Mouse (Mus musculus): ENCODE measurements around the gene Tbrg1. TPM values are rescaled to one million over a fixed set of nuclear protein-coding genes. Genes with fewer than 3 reads are reported as not detected.

Tbrg1 gene
- 79.2 and 80.7 TPM in 2 replicates for polyA plus RNA-seq (2015; fragmentation: Nextera tagmentation; extraction: Ambion mirVana)

GRCm38 (mm10) chr9:37656931-37657481 is at the start of gene Tbrg1:
Gene Tbrg1 (minus strand): TSS chr9:37657312.
- Histone ChIP-seq H3K4me1 (replicated peaks; ENCODE audit: control insufficient read depth, insufficient read depth, low read length) (peaks cover 15% of the 10 kb centered on the region), H3K27ac (ENCODE audit: low read length) (0 out of 2 replicates have a peak within 1 kb of the TSS, but pooled peaks have one; percentile 42), H3K9me3 (ENCODE audit: control insufficient read depth, low read length) (no peaks in the 10 kb centered on the region), H3K9ac (replicated peaks; ENCODE audit: low read depth, low read length) (peak within 1 kb of the TSS; percentile 79), H3K27me3 (replicated peaks; ENCODE audit: control insufficient read depth, insufficient read depth, low read length) (0 out of 2 replicates have a peak, but pooled peaks cover 2% of the 10 kb centered on the region), H3K4me2 (ENCODE audit: low read length) (peak within 1 kb of the TSS; percentile 90), H3K4me3 (replicated peaks; ENCODE audit: low read length) (peak within 1 kb of the TSS; percentile 85), H3K36me3 (ENCODE audit: control insufficient read depth, insufficient read depth) (peaks cover 6% of the 10 kb centered on the region)
- whole genome bisulfite sequencing: under 1% methylated on average over 36 of the region's 36 CpGs
- peak; percentile 91 for ATAC-seq

GRCm38 (mm10) chr9:37689970-37690686 is 33.0 kb upstream of the Tbrg1 start:
- no peak for ATAC-seq
- Histone ChIP-seq H3K9ac (replicated peaks; ENCODE audit: low read depth, low read length) (no peak overlapping the region), H3K4me3 (replicated peaks; ENCODE audit: low read length) (no peak overlapping the region), H3K4me1 (replicated peaks; ENCODE audit: control insufficient read depth, insufficient read depth, low read length) (no peaks in the 10 kb centered on the region), H3K4me2 (ENCODE audit: low read length) (no peak overlapping the region), H3K36me3 (ENCODE audit: control insufficient read depth, insufficient read depth) (no peaks in the 10 kb centered on the region), H3K9me3 (ENCODE audit: control insufficient read depth, low read length) (no peaks in the 10 kb centered on the region), H3K27me3 (replicated peaks; ENCODE audit: control insufficient read depth, insufficient read depth, low read length) (no peaks in the 10 kb centered on the region), H3K27ac (ENCODE audit: low read length) (no peak overlapping the region)
- 32% methylated on average over 5 of the region's 5 CpGs for WGBS

DNA sequence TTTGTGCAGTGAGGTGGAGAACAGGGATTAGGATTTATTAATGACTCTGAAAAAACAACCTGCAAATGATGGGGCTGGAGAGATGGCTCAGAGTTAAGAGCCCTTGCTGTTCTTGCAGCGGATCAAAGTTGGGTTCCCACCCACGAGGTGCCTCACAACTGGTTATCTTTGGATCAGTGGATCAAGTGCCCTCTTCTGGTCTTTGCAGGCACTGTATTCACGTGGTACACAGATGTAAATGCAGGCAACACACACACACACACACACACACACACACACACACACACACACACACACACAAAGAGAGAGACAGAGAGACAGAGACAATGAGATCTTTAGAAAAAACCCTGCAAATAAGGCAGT is 30.8 kb upstream of the Tbrg1 start:
- 30% methylated on average over 3 of the region's 3 CpGs for WGBS
- Histone ChIP-seq H3K9me3 (ENCODE audit: control insufficient read depth, low read length) (no peaks in the 10 kb centered on the region), H3K4me2 (ENCODE audit: low read length) (no peak overlapping the region), H3K4me3 (replicated peaks; ENCODE audit: low read length) (no peak overlapping the region), H3K4me1 (replicated peaks; ENCODE audit: control insufficient read depth, insufficient read depth, low read length) (no peaks in the 10 kb centered on the region), H3K9ac (replicated peaks; ENCODE audit: low read depth, low read length) (no peak overlapping the region), H3K36me3 (ENCODE audit: control insufficient read depth, insufficient read depth) (no peaks in the 10 kb centered on the region), H3K27me3 (replicated peaks; ENCODE audit: control insufficient read depth, insufficient read depth, low read length) (no peaks in the 10 kb centered on the region), H3K27ac (ENCODE audit: low read length) (no peak overlapping the region)
- peak; percentile 54 for ATAC-seq

- Histone ChIP-seq H3K4me3 (replicated peaks; ENCODE audit: low read length) (no peak overlapping the region), H3K27me3 (replicated peaks; ENCODE audit: control insufficient read depth, insufficient read depth, low read length) (no peaks in the 10 kb centered on the region), H3K9ac (replicated peaks; ENCODE audit: low read depth, low read length) (no peak overlapping the region), H3K4me2 (ENCODE audit: low read length) (no peak overlapping the region), H3K4me1 (replicated peaks; ENCODE audit: control insufficient read depth, insufficient read depth, low read length) (no peaks in the 10 kb centered on the region), H3K27ac (ENCODE audit: low read length) (no peak overlapping the region), H3K36me3 (ENCODE audit: control insufficient read depth, insufficient read depth) (no peaks in the 10 kb centered on the region), H3K9me3 (ENCODE audit: control insufficient read depth, low read length) (no peaks in the 10 kb centered on the region)
- ATAC-seq: peak; percentile 80
- WGBS: 63% methylated on average over 3 of the region's 3 CpGs
These were observed 30.3 kb upstream of the Tbrg1 start for GRCm38 (mm10) chr9:37687288-37687940.

DNA sequence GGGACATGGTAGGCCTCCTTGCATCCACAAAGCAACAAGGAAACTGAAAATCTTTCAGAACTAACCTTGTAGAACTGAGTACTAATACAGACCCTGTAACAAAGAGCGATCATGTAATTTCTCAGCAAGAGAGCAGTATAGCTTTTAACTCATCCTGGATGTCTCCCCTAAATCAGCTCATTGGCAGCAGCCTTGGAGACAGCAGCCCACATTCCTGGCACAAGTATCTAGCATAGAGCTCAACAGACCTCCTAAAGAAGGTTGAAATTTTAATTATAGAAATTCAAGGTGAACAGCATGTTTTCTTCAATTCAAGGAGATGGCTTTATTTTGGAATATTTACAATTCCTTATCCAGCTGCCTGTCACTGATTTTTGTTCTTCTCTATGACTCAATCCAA is 24.0 kb upstream of the Tbrg1 start:
- H3K4me1 ChIP-seq (replicated peaks; ENCODE audit: control insufficient read depth, insufficient read depth, low read length): no peaks in the 10 kb centered on the region
- WGBS: 96% methylated on average over 1 of the region's 1 CpGs

DNA sequence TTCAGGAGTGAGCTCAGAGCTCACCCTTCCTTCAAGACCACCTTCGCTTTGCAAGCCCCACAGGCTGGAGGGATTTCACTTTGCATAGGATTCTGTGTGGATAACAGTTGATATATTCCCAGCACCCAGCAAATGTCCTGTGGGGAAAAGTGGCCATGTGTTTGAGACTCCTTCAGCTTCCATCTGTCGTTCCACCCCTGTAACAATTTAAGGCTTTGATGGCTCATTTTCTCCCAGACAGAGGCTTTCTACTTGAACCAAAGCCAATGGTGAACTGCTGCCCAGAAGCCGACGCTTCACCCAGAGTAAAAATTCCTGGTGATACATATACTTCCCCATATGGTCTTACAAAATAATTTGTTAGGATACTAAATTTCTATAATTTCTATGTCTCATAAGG is 18.2 kb upstream of the Tbrg1 start:
- WGBS: 57% methylated on average over 4 of the region's 4 CpGs
- H3K36me3 ChIP-seq (ENCODE audit: control insufficient read depth, insufficient read depth): no peaks in the 10 kb centered on the region

More for the DNA sequence above, 24.0 kb upstream of the Tbrg1 start:
- H3K27ac ChIP-seq (ENCODE audit: low read length): no peak overlapping the region
- no peak overlapping the region for H3K4me3 ChIP-seq (replicated peaks; ENCODE audit: low read length)
- no peaks in the 10 kb centered on the region for H3K36me3 ChIP-seq (ENCODE audit: control insufficient read depth, insufficient read depth)
- H3K9ac ChIP-seq (replicated peaks; ENCODE audit: low read depth, low read length): no peak overlapping the region
- H3K27me3 ChIP-seq (replicated peaks; ENCODE audit: control insufficient read depth, insufficient read depth, low read length): no peaks in the 10 kb centered on the region
- H3K9me3 ChIP-seq (ENCODE audit: control insufficient read depth, low read length): no peaks in the 10 kb centered on the region
- ATAC-seq: no peak
- H3K4me2 ChIP-seq (ENCODE audit: low read length): no peak overlapping the region

GRCm38 (mm10) chr9:37670261-37670660 is 13.1 kb upstream of the Tbrg1 start:
- Histone ChIP-seq H3K36me3 (ENCODE audit: control insufficient read depth, insufficient read depth) (no peaks in the 10 kb centered on the region), H3K4me1 (replicated peaks; ENCODE audit: control insufficient read depth, insufficient read depth, low read length) (no peaks in the 10 kb centered on the region), H3K4me3 (replicated peaks; ENCODE audit: low read length) (no peak overlapping the region), H3K27ac (ENCODE audit: low read length) (no peak overlapping the region), H3K27me3 (replicated peaks; ENCODE audit: control insufficient read depth, insufficient read depth, low read length) (no peaks in the 10 kb centered on the region), H3K9ac (replicated peaks; ENCODE audit: low read depth, low read length) (no peak overlapping the region), H3K9me3 (ENCODE audit: control insufficient read depth, low read length) (no peaks in the 10 kb centered on the region), H3K4me2 (ENCODE audit: low read length) (no peak overlapping the region)
- 84% methylated on average over 3 of the region's 3 CpGs for WGBS
- no peak for ATAC-seq

More for the DNA sequence above, 18.2 kb upstream of the Tbrg1 start:
- no peak for ATAC-seq
- Histone ChIP-seq H3K4me2 (ENCODE audit: low read length) (no peak overlapping the region), H3K4me1 (replicated peaks; ENCODE audit: control insufficient read depth, insufficient read depth, low read length) (no peaks in the 10 kb centered on the region), H3K9me3 (ENCODE audit: control insufficient read depth, low read length) (no peaks in the 10 kb centered on the region), H3K27ac (ENCODE audit: low read length) (no peak overlapping the region), H3K27me3 (replicated peaks; ENCODE audit: control insufficient read depth, insufficient read depth, low read length) (no peaks in the 10 kb centered on the region), H3K9ac (replicated peaks; ENCODE audit: low read depth, low read length) (no peak overlapping the region), H3K4me3 (replicated peaks; ENCODE audit: low read length) (no peak overlapping the region)

DNA sequence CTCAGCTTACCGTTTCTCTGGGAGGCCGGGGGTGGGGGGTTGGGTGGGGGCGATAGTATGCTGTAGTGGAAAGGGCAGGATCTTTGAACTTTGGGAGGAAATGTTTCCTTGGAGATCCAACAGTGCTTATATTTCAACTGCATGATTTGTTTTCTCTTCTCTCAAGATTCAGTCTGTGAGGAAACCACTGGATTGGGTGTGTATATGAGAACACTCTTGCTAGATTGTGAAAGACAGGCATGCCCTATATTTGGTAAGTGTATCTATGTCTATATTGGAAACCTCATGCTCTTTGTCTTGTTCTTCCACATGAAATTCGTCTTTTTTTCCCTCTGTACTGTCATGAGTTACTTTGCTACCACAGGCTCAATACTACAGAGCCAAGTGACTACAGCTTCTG is 12.6 kb upstream of the Tbrg1 start:
- Histone ChIP-seq H3K9me3 (ENCODE audit: control insufficient read depth, low read length) (no peaks in the 10 kb centered on the region), H3K27me3 (replicated peaks; ENCODE audit: control insufficient read depth, insufficient read depth, low read length) (no peaks in the 10 kb centered on the region), H3K36me3 (ENCODE audit: control insufficient read depth, insufficient read depth) (no peaks in the 10 kb centered on the region), H3K4me2 (ENCODE audit: low read length) (no peak overlapping the region), H3K9ac (replicated peaks; ENCODE audit: low read depth, low read length) (no peak overlapping the region), H3K27ac (ENCODE audit: low read length) (no peak overlapping the region), H3K4me3 (replicated peaks; ENCODE audit: low read length) (no peak overlapping the region), H3K4me1 (replicated peaks; ENCODE audit: control insufficient read depth, insufficient read depth, low read length) (no peaks in the 10 kb centered on the region)
- no peak for ATAC-seq
- WGBS: 85% methylated on average over 4 of the region's 4 CpGs

DNA sequence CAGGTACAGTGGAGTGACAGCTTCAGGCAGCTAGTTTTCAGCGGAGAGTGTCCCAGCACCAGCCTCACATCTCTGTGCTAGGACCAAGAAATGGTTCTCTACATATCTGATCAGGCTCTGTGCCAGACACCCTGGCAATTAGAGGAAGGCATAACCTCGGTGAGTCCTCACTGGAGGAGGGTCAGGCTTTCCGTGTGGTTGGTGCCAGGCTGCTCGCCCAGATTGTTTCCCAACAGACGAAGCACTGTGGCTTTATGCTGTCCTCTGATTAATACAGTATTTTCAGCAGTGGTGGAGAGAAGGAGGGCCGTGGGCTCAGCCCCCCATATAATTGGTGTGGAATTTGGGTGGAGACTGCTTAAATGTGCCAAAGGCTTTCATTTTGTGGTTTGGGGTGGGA is 12.0 kb upstream of the Tbrg1 start, which contains the start of gene Panx3:
Panx3 (minus strand) TSS at position 121 of the 400 bp plus-strand sequence.
- no peaks in the 10 kb centered on the region for H3K4me1 ChIP-seq (replicated peaks; ENCODE audit: control insufficient read depth, insufficient read depth, low read length)
- no peak for ATAC-seq
- no peaks in the 10 kb centered on the region for H3K36me3 ChIP-seq (ENCODE audit: control insufficient read depth, insufficient read depth)
- no peak within 1 kb of the TSS for H3K4me2 ChIP-seq (ENCODE audit: low read length)
- H3K27me3 ChIP-seq (replicated peaks; ENCODE audit: control insufficient read depth, insufficient read depth, low read length): no peaks in the 10 kb centered on the region
- 56% methylated on average over 6 of the region's 6 CpGs for WGBS
- no peaks in the 10 kb centered on the region for H3K9me3 ChIP-seq (ENCODE audit: control insufficient read depth, low read length)
- no peak within 1 kb of the TSS for H3K9ac ChIP-seq (replicated peaks; ENCODE audit: low read depth, low read length)
- H3K4me3 ChIP-seq (replicated peaks; ENCODE audit: low read length): no peak within 1 kb of the TSS
- no peak within 1 kb of the TSS for H3K27ac ChIP-seq (ENCODE audit: low read length)
